Mouse (Mus musculus): ENCODE measurements around the gene Gpr146.
"Not testable (repeated sequence)": the region's sequence is repeated elsewhere in the genome, so short reads cannot be mapped to it uniquely, and the experiment has no call there.

The Gpr146 gene

DNA sequence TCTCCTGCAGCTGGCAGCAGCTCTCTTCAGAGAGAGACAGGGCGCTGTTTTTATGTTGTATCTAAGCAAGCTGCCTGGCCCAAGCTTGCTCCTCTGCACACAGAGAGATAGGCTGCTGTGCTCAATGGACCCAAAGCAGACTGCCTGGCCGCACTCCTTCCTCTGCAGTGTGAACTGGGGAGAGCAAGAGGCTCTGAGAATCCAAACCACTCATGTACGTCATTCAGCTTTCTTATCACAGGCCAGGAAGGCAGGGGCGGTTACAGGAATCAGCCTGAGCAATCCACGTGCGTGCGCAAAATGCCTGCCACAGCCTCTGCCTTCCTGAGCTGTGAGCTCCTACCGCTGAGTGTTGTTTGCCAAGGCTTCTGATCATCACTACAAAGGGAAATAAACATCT lies 5.3 kb downstream of the Gpr146 start:
- DNase-seq, result peak; percentile 32 to 33

DNA sequence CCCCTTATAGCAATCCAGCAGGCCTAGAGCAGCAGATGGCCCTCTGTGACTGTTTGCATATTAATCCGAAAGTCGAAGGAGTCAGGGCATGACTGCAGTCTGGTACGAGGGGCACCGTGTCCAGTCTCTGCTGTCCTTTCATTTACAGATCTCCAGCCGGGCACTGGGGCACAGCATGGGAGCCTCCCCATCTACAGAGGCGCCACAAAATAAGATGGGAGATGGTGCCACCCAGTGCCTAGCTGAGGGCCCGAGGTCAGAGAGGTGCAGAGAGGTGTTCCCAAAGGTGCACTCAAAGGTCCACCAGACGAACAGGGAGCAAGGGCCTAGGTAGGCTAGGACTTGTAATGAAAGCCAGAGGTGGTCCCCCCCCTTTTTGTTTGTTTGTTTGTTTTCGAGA lies 5.7 kb downstream of the Gpr146 start:
- DNase-seq, result no peak

DNA sequence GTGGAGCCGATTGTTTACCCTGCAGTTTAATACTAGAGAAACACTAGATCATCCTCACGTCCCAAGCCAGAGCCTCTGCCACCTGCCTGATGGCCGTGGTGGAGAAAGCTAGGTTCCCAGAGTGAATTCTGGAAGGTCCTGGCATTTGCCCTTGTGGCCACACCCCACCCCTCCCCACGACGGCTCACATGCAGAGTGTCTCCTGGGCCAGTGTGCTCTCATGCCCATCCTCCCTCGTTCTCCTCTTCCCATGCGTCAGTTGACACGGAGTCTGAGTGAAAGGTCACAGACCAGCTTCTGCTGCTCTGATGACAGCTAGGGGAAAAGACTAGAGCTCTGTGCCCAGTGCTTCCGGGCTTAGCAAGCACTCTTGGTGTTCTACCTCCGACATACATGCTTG lies 7.0 kb downstream of the Gpr146 start:
- no peak for DNase-seq

DNA sequence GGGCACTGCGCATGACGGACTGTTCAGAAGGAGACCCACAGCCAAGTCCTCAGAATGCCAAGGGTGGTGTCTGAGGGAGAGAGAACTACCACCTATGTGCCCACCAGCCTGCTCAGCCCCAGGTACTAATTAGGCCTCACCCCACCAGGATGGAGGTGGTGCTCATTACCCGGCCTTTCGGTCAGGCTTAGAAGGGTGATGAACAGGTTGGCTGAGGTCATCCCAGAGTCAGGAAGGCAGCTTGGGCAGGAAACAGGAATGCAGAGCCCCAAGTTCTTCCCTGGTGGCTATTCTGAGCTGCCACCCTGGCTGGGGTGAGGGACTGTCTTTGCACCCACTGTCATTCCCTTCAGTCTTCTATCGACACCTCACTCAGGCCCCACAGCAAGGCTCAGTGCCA lies 8.6 kb downstream of the Gpr146 start:
- DNase-seq, result no peak

DNA sequence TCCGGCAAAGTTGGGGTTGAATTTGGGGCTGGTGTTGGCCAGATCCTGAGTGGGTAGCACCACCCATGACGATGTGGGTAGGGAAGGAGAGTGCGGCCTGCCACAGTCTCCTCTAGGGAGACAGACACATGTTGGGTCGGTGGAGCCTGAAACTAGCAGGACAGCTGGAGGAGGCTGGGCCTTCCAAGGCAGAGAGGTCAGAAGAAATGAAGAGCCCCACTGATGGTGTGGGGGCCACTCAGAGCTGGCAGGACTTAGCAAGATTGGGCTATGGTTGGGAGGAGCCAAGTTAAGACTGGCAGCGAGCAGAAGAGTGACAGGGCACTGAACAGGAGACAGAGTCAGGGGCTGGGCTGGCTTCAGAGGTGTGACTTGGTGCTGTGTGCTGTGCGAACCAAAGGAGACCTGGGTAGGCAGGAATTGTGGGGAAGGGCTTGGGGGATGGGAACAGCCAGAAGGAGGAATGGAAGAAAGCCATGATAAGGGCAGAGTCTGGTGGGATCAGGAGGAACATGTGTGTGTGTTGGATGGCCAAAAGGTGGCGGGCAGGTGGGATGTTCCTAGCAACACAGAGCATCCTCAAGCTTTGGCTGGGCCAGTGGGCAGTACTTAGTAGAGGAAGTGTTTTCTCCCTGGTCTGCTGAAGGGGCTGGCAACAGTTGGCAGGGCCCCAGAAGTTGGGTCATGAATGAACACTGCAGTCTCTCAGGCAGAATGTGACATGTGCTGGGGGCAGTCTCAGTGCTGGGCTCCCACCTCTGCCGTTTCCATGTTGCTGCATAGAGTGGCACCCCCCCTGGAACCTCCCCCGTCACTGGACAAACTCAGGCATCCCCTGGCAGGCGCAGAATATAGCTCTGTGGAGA lies 10.1 kb downstream of the Gpr146 start:
- DNase-seq, result no peak

DNA sequence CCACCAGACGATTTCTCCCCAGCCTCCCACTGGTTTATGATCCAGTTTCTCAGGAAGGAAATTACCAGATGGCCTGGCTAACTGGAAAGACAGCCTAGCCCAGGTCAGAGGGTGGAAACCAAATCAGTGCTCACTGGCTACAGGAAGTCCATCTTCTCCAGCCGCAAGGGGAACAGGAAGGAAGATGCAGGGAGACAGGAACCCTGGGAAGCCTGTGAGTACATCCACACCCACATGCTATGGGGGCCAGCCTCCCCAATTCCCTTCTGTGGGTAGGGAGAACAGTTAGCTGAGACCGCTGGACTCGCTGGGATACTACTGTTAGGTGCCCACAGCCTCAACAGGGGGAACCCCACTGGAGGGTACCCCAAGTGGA lies 10.7 kb downstream of the Gpr146 start:
- no peak for DNase-seq

DNA sequence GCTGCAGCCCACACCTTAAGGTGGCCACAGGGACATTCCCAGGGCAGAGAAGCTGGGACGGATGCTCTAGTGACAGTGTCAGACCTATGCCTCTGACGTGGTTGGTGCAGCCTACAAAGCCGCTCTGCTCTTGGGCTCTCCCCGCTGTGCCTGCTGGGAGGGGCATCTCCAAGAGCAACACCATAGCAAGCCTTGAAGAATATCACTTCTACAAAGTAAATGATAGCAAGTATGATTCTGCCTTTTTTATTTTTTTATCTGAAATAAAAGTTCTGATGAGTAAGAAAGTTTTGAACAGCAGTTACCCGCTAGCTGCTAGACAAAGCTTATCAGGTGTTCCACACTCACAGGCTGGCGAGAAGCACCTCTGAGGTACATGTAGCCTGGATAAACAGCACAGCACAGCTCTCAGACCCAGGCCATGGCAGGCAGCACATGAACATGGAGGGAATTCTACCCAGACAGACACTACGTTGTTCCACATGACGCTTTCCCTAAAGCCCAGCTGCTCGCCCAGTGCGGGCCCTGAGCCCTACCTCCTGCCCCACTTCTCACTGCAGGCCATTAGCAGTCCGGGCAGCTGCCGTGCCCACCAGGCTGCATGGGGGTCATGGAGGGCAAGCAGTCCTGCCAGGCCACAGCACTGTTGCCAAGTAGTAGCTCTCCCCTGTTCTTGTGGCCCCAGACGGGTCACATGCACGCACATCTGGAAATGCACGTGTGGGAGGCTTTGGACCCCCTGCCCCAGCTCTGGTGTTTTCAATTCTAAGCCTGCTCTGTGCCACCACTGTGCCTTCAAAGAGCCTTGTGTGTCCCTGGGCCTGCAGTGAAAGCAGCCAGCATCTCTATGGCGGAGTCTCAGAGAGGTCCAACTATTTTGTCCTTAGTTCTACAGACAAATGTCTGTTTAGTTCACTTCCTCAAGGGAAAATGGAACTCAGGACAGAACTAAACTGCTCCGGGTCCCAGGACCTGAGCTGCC lies 11.5 kb downstream of the Gpr146 start:
- no peak for DNase-seq

DNA sequence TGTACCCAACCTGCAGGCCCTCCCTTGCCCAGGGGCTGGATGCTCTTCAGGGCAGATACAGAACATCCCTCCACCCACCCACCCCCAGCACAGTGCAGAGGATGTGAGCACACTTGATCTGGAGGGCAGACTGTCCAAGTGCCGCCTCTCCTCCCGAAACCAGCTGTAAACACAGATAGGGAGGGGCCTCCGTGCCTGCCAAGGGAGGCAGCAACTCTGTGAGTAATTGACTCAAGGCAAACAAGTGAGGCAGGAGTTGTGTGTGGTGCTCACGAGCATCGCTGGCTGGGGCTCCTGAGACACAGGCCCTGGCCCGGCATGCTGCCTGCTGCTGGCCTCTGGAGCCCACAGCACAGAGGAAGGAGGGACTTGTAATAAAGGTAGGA lies 12.2 kb downstream of the Gpr146 start:
- no peak for DNase-seq

DNA sequence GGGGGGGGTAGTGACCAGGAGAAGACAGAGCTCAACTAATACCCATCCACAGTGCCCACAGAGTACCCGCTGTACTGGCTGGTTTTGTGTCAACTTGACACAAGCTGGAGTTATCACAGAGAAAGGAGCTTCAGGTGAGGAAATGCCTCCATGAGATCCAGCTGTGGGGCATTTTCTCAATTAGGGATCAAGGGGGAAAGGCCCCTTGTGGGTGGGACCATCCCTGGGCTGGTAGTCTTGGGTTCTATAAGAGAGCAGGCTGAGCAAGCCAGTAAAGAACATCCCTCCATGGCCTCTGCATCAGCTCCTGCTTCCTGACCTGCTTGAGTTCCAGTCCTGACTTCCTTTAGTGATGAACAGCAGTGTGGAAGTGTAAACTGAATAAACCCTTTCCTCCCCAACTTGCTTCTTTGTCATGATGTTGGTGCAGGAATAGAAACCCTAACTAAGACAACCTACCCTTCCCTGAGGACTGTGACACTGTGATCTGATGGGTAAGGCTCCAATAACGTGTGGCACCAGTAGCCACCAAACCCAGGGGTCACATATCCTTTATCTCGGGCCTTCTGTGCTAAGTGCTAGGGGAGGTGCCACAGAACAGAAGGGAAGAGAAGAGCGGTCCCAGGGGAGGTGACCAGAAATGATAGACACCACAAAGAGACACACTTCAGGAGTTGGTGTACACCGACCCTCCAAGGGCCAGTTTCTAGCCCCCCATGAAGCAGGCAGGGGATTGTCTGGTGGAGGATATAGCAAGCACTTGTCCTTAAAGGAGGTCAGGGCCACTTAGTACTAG lies 13.0 kb downstream of the Gpr146 start:
- DNase-seq, result not testable (repeated sequence)

DNA sequence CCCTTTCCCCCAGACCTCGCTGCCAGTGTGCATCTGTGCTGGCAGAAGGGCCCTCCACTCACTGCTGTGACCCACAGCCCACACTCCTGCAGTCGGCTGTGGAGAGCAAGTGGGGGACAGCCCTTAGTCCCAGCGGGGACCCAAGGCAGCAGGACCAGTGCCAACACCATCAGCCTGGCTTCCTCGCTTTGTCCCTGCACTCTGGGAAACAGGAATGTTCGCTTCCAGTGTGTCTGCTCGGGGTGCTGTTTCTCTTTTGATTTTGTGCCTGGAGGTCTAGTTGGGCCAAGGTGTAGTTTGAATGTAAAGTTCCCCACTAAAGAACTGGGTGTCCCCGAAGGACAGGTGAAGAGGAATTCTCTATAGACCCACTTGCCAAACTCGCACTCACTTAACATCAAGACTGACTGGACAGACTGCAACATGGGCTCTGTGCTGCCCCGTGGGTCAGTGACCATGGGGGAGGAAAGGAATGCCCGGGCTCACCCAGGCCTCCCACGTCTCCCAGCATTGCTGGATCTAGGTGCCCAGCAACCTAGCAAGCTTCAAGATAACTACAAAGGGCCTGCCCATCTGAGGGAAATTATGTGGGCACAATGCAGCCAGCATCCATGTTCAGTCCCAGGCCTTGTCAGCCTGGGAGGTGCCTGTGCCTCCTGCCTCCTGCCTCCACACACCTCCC lies 14.0 kb downstream of the Gpr146 start:
- DNase-seq, result peak; percentile 52 to 57

DNA sequence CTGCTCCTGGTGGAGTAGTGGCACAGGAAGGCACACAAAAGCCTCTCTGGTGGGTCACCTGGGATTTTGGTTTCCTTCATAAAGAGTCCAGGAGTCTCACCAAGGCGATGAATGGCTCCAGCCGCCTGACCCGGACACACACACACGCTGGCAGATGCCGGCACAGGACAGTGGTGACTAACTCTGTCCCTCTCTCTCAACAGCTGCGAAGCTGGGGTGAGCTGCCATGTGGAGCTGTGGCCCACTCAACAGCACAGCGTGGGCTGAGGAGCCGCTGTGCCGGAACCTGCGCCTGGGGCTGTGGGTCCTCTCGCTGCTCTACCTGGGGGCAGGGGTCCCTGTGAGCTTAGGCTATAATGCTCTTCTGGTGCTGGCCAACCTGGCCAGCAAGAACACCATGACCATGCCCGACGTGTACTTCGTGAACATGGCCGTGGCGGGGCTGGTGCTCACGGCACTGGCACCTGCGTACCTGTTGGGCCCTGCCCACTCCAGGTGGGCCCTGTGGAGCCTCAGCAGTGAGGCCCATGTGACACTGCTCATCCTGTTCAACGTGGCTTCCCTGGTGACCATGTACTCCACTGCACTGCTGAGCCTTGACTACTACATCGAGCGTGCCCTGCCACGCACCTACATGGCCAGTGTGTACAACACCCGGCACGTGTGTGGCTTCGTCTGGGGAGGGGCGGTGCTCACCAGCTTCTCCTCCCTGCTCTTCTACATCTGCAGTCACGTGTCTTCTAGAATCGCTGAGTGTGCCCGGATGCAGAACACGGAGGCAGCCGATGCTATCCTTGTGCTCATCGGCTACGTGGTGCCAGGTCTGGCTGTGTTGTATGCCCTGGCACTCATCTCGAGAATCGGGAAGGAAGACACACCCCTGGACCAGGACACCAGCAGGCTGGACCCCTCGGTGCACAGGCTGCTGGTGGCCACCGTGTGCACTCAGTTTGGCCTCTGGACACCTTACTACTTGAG lies 15.0 kb downstream of the Gpr146 start:
- DNase-seq, result no peak

DNA sequence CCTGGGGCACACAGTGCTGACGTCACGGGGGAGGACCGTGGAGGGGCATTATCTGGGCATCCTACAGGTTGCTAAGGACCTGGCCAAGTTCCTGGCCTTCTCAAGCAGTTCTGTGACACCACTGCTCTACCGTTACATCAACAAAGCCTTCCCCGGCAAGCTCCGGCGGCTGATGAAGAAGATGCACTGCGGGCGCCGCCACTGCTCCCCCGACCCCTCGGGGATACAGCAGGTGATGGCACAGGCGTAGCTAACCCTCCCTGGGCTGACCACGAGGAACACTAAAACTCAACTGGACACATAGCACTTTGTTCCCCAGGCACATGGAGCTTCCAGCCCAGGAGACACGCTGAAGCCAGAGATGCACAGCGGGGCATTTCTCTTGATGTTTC lies 15.7 kb downstream of the Gpr146 start:
- DNase-seq, result no peak

DNA sequence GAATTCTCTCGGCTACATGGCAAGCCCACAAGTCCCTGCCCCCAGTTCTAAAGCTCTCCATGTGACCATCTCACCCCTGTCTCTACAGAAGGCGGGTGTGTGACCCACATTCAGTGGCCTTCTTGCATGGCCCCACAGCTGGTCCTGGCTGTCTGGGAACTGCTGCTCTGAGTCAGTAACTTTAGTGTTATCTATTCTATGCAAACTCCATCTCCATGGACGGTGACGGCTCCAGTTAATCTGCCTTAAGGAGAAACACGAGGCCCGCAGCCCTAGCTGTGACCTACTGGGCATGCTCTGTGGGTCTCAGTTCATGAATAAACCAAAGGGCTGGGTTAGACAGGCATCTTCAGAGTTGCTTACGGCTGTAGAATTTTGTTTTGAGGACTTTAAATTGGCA lies 16.9 kb downstream of the Gpr146 start:
- no peak for DNase-seq

DNA sequence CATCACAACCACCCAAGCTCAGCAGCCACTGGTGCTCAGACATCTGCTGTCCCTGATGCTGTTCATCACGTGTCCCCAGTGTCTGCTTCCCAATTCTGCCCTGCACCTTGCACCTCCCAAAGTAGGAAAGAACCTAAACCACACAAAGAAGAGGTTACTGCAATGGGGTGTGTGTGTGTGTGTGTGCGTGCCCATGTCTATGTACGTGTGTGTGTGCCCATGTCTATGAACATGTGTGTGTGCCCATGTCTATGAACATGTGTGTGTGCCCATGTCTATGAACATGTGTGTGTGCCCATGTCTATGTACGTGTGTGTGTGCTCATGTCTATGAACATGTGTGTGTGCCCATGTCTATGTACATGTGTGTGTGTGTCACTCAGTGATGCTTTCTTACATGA lies 18.0 kb downstream of the Gpr146 start:
- DNase-seq, result no peak

DNA sequence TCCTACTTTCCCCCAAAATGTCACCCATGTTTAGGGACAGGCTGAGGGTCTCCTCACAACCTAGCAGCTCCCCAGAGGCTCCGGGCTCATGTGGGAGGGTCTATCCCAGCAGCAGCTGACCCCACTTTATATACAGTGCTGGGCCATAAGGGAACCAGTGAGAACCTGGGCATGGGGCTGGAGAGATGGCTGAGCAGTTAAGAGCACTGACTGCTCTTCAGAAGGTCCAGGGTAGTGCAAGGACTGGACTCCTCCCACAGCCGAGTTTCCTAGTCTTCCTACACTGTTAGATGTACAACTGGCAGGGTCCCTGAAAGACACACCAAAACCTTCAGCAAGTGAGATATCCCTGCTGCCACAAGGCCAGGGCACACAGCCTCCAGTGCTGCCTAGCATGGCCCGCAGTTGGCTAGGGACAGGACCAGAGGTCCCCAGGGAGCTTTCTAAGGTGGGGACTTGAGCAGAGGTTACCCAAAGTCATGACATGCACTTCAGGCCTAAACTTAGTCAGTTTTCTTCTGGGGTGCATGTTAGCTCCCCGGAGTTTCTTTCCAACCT lies 19.9 kb downstream of the Gpr146 start:
- DNase-seq, result no peak

DNA sequence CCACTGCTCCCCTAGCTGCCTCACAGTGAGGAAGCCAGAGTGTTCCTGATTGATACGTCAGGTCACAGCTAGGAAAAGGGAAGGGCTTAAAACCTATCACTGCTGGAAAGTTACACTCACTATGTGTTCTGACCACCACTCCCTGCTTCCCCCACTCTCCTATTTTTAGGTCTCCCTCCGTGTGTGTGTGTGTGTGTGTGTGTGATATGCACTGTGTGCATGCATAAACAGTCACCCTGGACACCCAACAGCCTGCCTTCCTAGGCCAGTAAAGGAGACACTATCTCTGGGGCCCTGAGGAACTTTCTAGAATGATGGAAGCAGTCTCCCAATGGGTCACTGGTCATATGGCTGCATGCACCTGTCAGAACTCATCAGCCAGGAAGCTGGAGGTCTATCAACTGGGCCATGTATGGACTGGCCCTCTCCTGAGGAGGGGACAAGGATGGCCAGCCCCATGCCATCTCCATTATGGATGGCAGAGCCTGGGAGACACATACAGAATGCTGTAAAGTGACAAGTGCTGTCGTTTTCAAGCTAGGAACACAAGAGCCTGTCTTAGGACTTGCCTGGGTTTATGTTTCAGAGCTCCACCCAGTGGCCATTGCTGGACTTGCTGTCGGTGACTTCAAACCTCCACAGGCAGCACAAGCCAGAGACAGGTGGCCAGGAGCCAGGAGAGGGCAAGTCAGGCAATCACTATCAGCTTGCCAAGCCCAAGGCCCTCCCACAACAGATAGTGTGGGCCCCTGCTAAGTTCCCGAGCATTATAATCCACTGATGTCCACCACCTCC lies 20.7 kb downstream of the Gpr146 start:
- peak; percentile 93 to 95 for DNase-seq

DNA sequence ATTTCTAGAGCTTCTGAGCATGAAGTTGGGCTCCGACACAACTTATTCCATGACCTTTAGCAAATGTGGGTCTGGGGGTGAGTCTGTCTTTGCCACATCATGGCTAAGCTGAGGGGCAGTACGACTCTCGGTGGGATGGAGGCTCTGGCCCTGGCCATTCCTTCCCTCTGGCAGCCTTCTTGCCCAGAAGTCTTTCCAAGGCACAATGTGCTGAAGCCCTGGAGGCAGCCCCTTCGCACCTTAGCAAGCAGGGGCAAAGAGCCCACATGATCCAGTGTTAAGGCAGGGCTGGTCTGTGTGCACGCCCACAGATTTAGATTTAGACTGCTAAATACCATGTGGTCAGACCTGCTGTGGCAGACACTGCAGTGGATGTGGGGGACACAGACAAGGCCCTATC lies 21.3 kb downstream of the Gpr146 start:
- DNase-seq, result no peak

DNA sequence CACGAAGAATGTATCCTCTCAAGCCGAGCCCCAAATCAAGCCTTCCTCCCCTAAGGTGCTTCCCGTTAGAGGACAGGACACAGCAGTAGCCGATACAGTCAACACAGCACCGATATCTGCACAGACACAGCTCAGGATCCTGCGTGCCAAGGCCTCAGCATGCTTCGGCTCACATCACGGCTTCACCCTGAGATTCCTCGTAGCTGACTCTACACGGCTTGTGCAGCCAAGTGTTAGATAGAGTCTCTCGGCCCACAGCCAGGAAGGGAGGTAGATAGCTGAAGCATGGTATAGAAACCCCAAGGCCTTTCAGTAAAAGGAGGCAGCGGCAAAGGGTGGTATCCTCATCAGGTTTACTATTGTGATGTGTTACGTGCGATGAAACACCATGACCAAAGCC lies 22.5 kb downstream of the Gpr146 start:
- DNase-seq, result peak; percentile 49 to 58

DNA sequence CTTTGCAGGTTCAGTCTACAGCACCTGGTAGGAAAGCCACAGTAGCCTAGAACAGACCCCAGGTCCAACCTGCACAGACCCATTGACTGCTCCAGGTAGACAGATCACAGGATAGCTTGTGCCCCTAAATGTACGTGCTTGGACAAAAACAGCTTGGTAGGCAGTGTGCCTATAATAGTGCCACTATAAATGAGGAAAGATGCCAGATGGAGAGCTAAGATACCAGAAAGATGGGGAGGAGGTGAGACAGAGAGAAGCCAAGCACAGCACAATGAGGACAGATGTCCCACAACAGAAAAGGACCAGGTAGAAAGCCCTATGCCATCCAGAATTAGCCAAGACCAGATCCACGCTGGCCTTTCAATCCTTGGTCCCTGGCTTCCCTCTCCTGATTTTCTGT lies 24.6 kb downstream of the Gpr146 start:
- no peak for DNase-seq

DNA sequence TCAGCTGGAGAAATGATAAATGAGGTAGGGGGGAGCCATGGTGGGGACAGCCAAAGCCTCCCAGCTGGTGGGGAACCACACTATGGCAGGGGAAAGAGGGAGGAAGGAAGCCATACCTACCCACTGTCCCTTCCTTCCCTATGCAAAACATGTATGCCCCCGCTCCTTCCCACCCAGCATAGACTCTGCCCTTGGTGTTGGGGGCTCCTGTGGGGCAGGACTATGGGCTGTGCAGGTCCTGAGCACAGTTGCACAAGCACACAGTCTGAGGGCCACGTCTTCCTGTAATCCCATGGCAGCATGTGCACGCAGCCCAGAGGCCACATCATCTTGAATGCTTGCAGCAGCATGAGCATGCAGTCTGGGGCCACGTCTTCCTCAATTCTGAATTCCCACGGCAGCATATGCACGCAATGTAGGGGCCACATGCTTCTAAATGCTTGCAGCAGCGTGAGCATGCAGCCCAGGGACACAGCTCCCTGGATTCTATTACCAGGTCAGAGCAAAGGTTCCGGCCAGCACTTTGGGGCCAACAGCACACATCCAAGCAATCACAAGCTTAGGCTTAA lies 26.3 kb downstream of the Gpr146 start:
- DNase-seq, result no peak
